Mouse (Mus musculus) ovary, postnatal 14 days (tissue): ENCODE data around the gene 2610301B20Rik.
A peak's percentile ranks its signal among the peaks of the same experiment; 100 is the strongest.
"Not testable (repeated sequence)": the region's sequence is repeated elsewhere in the genome, so short reads cannot be mapped to it uniquely, and the experiment has no call there.

Experiments
- DNase-seq: peaks from one replicate; pipeline ENCODE4 v3.0.0; 2022; ENCODE audit warnings: low spot score

Gene 2610301B20Rik

DNA sequence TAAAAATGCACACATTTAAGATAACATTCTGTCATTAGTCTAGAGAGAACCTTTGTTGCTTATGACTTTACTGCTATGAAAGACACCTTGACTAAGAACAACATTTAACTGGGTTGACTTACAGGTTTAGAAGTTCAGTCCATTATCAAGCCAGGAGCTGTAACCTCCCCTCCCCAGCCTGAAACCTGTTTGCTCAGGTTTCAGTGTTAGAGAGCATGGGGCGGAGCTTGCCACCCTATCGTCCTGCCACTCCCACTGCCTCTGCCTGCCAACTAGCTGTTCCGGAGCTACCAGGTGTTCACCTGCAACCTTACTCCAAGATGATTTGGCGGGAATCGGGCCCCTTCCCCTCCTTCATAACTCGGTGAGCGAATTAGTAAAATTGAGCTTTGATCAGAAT lies 37.1 kb downstream of the 2610301B20Rik start:
- DNase-seq = not testable (repeated sequence)

DNA sequence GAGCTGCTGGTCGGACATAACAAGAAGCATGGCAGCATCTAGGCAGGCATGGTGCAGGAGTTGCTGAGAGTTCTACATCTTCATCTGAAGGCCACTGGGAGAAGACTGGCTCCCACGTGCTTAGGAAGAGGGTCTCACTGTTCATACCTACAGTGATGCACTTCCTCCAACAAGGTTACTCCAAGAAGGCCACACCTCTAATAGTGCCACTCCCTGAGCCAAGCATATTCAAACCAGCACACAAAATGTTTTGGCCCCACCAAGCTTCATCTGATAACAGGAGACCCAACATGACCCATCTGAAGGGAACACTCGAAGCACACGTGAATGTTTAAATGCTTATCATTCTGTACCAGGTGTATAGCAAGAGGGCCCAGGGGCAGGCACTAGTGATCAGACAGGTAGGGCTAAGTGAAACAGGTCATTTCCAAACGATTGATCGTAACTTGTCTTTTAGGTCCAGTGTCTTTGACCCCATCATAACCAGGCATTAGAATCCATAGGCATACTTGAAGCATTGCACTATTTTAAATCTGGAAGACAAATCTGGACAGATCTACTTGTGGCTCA lies 37.7 kb downstream of the 2610301B20Rik start:
- no peak for DNase-seq

DNA sequence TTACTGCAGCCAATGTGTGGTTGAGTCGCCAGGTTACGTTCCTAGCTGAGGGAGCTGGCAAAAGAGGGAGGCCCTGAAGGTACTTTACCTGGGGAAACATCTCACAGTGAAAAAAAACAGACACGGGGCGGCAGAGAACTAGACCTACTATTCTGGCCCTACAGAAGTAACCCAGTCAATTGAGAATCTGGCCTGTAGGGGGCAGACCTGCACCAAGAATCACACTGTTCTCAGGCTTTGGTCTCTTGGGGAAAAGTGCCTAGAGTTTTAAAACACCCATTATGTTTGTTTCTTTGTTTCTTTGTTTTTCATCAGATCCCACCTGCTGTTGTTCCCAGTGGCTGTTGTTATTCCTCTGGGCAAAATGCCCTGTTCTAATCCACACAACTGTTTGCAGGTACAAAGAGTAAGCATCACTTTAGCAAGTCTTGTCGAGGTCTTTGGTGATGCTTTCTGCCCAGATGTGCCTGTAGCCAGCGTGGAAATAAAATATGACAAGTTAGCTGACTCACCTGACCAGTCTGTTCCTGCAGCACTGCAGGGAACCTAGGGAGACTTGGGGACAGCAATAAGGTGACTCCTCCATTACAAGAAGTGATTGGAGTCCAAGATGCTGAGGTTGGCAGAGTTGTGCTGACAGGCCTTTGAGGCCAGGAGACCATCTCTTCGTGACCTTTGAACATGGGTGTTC lies 38.5 kb downstream of the 2610301B20Rik start:
- peak; percentile 85 for DNase-seq

DNA sequence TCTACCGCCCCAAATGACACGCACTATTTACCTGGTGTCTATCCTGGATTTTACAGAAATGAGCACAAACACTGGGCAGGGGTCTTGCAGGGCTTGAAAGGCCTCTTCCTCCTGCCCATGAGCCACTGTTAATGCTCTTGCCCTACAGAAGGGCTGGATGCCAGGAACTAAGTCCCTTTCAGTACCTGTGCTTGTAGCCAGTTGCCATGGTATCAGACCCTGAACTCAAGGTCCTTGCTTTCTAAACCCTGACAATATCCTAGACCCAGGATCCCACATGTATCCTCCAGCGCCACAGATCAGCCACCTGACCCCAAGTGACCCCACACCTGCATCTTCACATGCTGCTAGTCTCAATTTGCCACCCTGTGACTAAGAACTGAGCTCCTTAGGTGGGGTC lies 39.1 kb downstream of the 2610301B20Rik start:
- DNase-seq = no peak

DNA sequence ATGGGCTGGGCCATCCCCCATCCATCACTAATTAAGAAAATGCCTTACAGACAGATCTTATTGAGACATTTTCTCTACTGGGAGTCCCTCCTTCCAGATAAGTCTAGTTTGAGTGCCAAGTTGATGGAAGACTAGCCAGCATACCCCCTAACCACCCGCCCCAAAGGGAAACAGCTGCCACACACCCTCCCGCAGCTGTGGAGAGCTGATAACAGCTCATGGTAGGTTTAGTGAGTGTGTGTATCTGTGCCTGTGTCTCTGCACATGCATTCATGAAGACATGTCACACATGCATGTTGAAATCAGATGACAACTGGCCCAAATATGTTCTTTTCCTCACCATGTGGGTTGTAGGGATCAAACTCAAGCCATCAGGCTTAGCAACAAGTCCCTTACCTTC lies 40.5 kb downstream of the 2610301B20Rik start:
- DNase-seq = no peak

DNA sequence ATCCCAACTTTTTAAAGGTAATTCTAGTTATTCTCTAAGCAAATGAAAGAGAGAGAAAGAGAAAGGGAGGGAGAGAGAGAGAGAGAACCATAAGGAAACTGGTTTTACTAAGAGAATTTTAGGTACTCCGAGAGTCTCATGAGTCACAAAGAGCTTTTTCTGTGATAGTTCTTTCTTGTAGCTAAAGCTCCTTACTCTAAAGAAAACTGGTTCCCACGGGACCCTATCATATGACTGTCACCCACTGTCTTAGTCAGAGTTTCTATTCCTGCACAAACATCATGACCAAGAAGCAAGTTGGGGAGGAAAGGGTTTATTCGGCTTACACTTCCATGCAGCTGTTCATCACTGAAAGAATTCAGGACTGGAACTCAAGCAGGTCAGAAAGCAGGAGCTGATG lies 41.0 kb downstream of the 2610301B20Rik start:
- DNase-seq = no peak

DNA sequence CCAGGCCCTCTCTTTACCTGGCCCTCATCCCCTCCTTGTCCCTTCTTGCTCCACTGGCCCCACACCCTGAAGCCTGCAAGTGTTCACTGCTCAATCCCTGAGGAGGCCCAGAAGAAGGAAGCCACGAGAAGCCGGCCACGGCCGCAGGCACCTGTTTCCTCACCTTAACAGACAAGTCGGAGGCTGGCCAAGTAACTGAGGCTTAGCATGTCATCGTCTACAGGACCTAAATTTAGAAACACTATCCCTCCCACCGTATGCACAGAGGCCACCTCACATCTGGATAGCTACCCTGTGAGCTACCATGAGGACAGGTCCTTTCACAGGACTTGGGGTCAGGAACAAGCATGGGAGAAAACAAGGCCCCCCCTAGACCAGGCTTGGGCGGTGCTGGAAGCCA lies 44.1 kb downstream of the 2610301B20Rik start:
- no peak for DNase-seq

DNA sequence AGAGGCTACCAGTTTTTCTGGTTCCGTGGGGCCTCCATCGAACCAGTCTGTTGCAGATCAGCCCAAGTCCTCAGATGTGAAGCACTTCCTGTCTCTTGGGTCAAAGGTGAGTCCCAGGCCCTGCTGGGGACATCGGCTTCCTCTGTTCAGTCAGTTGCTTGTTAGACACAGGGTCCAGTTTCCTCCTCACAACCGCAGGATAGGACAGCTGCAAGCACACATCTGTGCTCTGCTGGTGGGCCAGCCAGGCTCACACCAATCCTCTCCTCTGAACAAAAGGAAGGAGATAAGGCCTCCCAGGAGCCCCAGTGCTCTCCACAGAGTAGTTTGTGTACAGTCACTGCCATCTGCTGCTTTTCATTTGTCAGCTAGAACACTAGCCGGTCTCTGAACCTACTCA lies 44.8 kb downstream of the 2610301B20Rik start:
- DNase-seq = no peak

DNA sequence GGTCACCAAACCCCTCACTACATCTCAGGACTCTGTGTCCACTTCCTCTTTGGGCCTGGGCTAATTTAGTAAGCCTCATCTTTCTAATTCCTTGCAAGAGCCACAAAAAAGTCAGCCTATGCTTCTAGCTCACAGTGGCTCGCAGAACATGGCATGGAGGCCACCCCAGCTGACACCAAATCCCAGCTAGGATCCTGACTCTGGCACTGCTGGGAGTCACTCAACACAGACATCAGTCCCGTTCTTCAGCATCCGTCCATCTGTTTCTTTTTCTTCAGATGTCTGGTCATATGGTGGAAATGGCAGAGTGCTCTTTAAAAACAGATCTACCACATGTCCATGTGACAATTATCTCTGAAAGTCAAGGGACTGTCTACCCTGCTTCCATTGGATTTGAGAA lies 45.2 kb downstream of the 2610301B20Rik start:
- no peak for DNase-seq

DNA sequence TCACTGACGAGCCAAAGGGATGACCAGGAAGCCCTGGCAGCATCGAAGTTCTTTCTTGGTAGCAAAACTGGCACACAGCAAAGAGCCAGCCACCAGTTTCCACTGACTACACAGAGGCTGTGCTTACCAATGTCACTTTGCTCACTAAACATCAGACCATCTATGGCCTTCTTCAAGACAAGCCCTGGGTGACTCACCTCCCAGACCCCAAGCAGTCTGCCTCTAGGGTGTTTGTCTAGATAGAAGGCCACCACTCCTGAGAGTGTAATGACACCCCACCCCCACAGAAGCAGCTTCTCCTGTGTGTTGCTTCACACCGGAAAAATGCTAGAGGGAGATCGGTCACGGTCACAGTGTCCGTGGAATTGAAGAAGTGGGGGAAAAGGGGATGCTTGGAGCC lies 45.7 kb downstream of the 2610301B20Rik start:
- DNase-seq = no peak

DNA sequence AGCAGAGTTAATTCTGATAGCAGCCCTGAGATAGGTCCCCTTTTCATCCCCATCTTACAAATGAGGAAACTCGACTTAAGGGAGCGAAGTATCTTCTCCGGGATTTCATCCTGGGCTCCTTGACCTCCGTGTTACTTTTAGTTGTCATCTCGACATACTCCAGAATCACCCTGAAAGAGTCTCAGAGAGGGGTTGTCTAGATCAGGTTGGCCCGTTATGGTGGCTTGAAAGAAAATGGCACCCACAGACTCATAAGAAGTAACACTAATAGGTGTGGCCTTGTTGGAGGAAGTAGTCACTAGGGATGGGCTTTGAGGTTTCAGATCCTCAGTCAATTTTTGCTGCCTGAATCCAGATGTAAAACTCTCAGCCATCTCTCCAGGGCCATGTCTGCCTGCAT lies 46.3 kb downstream of the 2610301B20Rik start:
- no peak for DNase-seq

DNA sequence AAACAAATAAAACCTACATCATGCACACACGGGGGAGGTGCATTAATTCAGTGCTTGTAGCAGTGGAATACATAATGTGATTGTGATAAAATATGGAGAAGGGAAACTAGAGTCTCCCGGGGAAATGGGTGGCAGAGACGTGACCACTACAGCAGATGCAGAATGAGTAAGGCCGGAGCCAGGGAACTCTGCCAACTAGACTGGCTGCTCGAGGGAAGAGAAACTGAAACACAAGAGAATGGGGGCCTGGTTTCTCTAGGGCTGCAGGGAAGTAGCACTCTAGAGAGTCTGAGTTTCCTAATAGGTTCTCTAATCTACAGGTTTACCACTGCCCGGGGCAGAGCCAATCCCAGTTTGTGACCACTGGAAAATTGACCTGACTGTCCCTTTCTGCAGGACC lies 48.9 kb downstream of the 2610301B20Rik start:
- DNase-seq = no peak

DNA sequence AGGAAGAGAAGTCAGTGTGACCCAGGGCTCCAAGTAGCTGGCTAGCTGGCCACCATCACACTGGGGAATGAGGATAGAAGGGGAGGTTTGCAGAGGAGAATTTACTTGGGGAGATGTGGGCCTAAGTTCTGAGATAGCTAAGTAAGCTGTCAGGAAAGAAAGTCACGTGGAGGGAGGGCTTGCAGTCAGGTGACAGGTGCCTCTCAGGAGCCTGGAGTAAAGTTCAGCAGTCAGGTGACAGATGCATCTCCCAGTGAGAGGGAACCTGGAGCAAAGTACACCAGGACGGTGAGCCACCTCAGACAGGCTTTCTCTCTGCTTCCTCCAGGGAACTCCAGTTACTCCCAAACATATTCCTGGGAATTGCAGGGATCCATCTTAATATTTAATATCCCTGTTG lies 49.8 kb downstream of the 2610301B20Rik start:
- no peak for DNase-seq

DNA sequence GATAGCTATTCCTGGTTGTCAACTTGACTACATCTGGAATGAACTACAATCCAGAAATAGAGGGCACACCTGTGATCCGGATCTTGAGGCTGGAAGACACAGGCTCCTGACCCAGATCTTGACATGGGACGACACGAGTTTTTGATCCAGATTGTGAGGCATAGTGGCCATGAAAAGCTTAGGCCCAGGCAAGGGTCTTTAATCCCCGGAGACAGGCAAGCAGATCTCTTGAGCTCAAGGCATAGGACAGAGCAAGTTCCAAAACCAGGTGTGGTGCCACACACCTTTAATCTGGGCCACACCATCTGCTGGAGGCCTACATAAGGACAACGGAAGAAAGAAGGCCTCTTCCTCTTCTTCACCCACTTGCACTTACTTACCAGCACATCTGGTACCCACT lies 50.2 kb downstream of the 2610301B20Rik start:
- DNase-seq = no peak

DNA sequence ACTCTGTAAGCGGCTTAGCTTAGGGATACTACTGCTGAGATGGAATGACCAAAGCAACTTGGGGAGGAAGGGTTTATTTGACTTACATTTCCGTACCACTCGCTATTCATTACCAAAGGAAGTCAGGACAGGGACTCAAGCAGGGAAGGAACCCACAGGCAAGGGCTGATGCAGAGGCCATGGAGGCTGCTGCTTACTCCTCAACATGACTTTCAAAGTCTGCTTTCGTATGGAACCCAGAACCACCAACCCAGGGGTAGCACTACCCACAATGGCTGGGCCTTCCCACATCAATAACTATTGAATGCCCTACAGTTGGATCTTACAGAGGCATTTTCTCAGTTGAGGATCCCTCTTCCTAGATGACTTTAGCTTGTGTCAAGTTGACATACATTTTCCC lies 52.1 kb downstream of the 2610301B20Rik start:
- DNase-seq = no peak

DNA sequence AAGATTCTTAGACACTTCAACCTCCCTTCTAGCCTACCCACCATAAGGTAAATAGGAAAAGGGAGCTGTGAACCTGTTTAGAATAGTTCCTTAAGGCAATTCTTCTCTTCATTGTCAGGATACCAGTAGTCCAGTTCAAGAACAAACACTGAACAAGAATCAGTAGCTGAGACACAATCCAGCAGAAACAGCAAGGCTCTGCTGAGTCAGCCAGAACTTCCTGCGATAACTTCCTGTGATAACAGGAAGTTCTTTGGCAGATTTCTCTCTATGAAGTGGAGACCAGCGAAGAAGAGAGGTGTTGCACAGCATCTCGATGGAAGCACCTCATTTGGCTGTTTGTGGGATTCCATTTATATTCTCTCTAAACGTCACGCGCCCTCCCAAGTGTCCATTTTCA lies 53.9 kb downstream of the 2610301B20Rik start:
- no peak for DNase-seq

DNA sequence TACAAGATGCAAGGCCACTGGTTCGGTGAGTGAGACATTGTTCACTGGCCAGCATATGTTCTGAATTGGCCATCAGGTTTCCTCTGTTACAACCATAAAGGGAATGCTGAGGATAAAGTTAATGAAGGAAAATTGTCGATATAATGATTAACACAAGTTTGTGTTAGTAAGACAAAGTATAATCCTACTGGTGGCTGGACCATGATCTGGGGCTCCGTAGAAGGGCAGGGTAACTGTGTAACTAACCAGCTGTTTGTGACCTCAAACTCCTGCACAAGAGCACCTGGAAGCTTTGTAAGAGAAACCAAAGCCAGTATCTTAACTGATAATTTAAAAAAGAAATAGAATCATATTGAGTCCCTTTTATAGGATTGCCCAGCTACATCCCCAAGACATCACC lies 55.4 kb downstream of the 2610301B20Rik start:
- no peak for DNase-seq

DNA sequence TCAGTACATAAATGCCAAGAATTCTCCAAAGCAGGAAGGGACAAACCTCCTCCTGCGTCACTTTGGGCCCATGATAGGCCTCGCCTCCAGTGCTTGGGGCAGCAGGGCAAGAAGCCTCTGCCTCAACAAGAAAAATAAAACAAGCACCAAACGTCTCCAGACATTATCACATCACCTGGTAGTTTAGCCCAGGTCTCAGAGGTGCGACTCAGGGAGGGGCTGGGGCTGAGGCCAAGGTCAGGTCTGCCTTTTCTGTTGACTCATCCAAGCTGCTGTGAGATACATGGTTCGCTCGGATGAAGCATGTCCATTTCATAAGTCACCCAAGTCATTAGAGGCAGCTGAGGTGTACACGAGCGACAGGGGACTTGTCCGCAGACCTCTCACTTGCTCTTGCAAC lies 56.7 kb downstream of the 2610301B20Rik start:
- no peak for DNase-seq

DNA sequence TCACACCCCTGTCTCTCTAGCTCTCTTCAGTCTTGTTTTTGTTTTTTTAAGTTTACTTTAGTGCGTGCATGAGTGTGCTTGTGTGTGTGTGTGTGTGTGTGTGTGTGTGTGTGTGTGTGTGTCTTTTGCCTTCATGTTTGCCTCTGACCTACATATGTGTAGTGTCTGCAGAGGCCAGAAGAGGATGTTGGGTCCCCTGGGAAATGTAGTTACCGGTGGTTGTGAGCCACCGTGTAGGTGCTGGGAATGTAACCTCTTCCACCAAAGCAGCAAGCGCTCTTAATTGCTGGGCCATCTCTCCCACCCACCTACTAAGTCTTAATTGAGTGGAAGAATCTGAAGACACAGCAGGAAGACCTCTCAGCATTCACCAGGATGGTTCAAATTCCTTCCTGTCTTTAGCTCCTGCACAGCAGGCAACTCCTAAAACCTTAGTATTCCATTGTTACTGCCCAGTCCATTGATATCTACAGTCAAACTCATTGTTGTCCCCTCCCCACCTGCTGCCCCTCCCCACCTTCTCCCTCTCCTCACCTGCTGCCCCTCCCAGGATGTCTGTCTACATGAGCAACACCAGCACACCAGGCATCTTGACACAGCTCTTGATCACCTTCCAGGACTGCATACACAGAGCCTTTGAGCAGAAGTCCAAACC lies 57.9 kb downstream of the 2610301B20Rik start:
- no peak for DNase-seq

DNA sequence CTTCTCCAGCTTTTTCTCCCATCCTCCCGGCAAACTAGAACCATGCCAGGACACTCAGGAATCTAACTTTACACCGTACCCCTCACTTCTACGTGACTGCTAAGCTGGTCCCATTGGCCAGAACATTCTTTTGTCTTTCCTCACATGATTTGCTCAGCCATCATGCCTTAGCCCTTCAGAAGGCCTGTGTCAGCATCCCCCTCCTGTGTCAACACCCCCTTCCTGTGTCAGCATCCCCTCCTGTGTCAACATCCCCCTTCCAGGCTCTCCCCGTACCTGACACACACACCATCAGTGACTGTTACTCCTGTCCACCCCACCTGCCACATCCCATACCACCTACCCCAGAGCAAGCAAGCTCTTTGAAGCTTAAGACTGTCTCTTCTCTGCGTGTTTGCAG lies 58.5 kb downstream of the 2610301B20Rik start:
- DNase-seq = no peak

DNA sequence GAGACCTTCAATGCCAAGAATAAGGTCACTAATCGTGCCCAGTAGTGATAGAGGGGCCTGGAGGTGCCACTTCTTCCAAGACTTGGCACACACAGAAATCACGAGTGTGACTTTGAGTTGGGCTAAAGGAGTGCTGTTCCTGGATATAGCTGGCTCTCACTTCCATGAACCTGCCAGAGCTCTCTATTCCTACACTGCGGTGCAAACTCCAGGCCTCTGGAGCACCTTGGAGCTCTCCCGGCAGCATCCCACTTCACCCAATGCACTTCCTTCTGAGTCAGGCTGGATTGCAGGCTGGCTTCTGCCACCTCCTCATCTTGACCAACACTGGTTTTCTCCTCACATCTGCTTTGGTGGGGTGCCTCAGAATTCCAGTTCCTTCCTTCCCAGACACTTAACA lies 62.5 kb downstream of the 2610301B20Rik start:
- DNase-seq = no peak
